Mouse (Mus musculus) brown adipose tissue, adult 24 weeks (tissue): ENCODE measurements around the gene Nlk. TPM values are rescaled to one million over a fixed set of nuclear protein-coding genes. Genes with fewer than 3 reads are reported as not detected.

Source experiments
- H3K27ac ChIP-seq: fragments of 200-500 bp; replicated peaks from 2 replicates; pipeline ENCODE4 v1.5.1; 2012; ENCODE audit warnings: low read depth, mild to moderate bottlenecking, low read length
- H3K4me1 ChIP-seq: fragments of 200-500 bp; 2 replicates; pipeline ENCODE4 v1.6.1; 2012; ENCODE audit warnings: low read length, mixed read lengths; ENCODE audit not compliant: control insufficient read depth, insufficient read depth, insufficient read length
- H3K4me3 ChIP-seq: fragments of 200-500 bp; 2 replicates; pipeline ENCODE4 v1.5.1; 2012; ENCODE audit warnings: low read depth, mild to moderate bottlenecking, low read length, moderate library complexity; ENCODE audit not compliant: insufficient read depth
- polyA plus RNA-seq: library from polyadenylated mRNA; stranded (reverse); fragments of >200 nt; gene quantifications from 2 replicates; pipeline ENCODE4 v1.2.4, GENCODE M21; 2012; ENCODE audit not compliant: missing spikeins, insufficient read depth, insufficient read length

Nlk gene
- polyA plus RNA-seq, 1 experiment: 20.5 TPM

- Histone ChIP-seq H3K4me1 (no peaks in the 10 kb centered on the region), H3K4me3 (no peak overlapping the region), H3K27ac (no peak overlapping the region)
Measured at GRCm38 (mm10) chr11:78642151-78642550, 55.0 kb downstream of the Nlk start.

GRCm38 (mm10) chr11:78641088-78641487 is 56.1 kb downstream of the Nlk start:
- Histone ChIP-seq H3K4me1 (no peaks in the 10 kb centered on the region), H3K27ac (no peak overlapping the region), H3K4me3 (no peak overlapping the region)

- Histone ChIP-seq H3K4me1 (no peaks in the 10 kb centered on the region), H3K4me3 (no peak overlapping the region), H3K27ac (no peak overlapping the region)
Measured at GRCm38 (mm10) chr11:78632782-78633181, 64.4 kb downstream of the Nlk start.

- Histone ChIP-seq H3K4me1 (no peaks in the 10 kb centered on the region), H3K4me3 (no peak overlapping the region), H3K27ac (no peak overlapping the region)
Measured at GRCm38 (mm10) chr11:78628871-78629270, 68.3 kb downstream of the Nlk start.

GRCm38 (mm10) chr11:78624377-78624776 is 72.8 kb downstream of the Nlk start:
- no peak overlapping the region for H3K4me3 ChIP-seq
- no peak overlapping the region for H3K27ac ChIP-seq
- no peaks in the 10 kb centered on the region for H3K4me1 ChIP-seq

- Histone ChIP-seq H3K4me1 (no peaks in the 10 kb centered on the region), H3K27ac (no peak overlapping the region), H3K4me3 (no peak overlapping the region)
Measured at GRCm38 (mm10) chr11:78621926-78622325, 75.2 kb downstream of the Nlk start.

- H3K27ac ChIP-seq: no peak overlapping the region
- H3K4me3 ChIP-seq: no peak overlapping the region
- H3K4me1 ChIP-seq: no peaks in the 10 kb centered on the region
Measured at GRCm38 (mm10) chr11:78620179-78620578, 77.0 kb downstream of the Nlk start.

GRCm38 (mm10) chr11:78611273-78611672 is 85.9 kb downstream of the Nlk start:
- H3K27ac ChIP-seq: no peak overlapping the region
- no peak overlapping the region for H3K4me3 ChIP-seq
- H3K4me1 ChIP-seq: no peaks in the 10 kb centered on the region

GRCm38 (mm10) chr11:78609657-78610056 is 87.5 kb downstream of the Nlk start:
- Histone ChIP-seq H3K4me1 (no peaks in the 10 kb centered on the region), H3K27ac (no peak overlapping the region), H3K4me3 (no peak overlapping the region)

GRCm38 (mm10) chr11:78604826-78605225 is 92.3 kb downstream of the Nlk start:
- H3K4me3 ChIP-seq: no peak overlapping the region
- H3K27ac ChIP-seq: no peak overlapping the region
- H3K4me1 ChIP-seq: no peaks in the 10 kb centered on the region

- no peak overlapping the region for H3K27ac ChIP-seq
Measured at GRCm38 (mm10) chr11:78602781-78603180, 94.4 kb downstream of the Nlk start.

GRCm38 (mm10) chr11:78600926-78601590 is 96.1 kb downstream of the Nlk start:
- no peak overlapping the region for H3K27ac ChIP-seq
- no peak overlapping the region for H3K4me3 ChIP-seq

More at GRCm38 (mm10) chr11:78602781-78603180, 94.4 kb downstream of the Nlk start:
- Histone ChIP-seq H3K4me1 (no peaks in the 10 kb centered on the region), H3K4me3 (no peak overlapping the region)

GRCm38 (mm10) chr11:78600496-78600895 is 96.7 kb downstream of the Nlk start:
- Histone ChIP-seq H3K27ac (no peak overlapping the region), H3K4me1 (no peaks in the 10 kb centered on the region), H3K4me3 (no peak overlapping the region)

More at GRCm38 (mm10) chr11:78600926-78601590, 96.1 kb downstream of the Nlk start:
- no peaks in the 10 kb centered on the region for H3K4me1 ChIP-seq

- H3K4me1 ChIP-seq: no peaks in the 10 kb centered on the region
- no peak overlapping the region for H3K4me3 ChIP-seq
- H3K27ac ChIP-seq: no peak overlapping the region
Measured at GRCm38 (mm10) chr11:78600051-78600450, 97.1 kb downstream of the Nlk start.

GRCm38 (mm10) chr11:78598763-78599415 is 98.3 kb downstream of the Nlk start:
- H3K4me1 ChIP-seq: no peaks in the 10 kb centered on the region
- no peak overlapping the region for H3K4me3 ChIP-seq
- H3K27ac ChIP-seq: no peak overlapping the region

- Histone ChIP-seq H3K27ac (no peak overlapping the region), H3K4me1 (no peaks in the 10 kb centered on the region), H3K4me3 (no peak overlapping the region)
Measured at GRCm38 (mm10) chr11:78596750-78597149, 100.4 kb downstream of the Nlk start.
